Mouse (Mus musculus) embryonic facial prominence, embryonic 10.5 days (tissue): ENCODE data around the gene Naip6. TPM values are rescaled to one million over a fixed set of nuclear protein-coding genes. Genes with fewer than 3 reads are reported as not detected.
"Not testable (repeated sequence)": the region's sequence is repeated elsewhere in the genome, so short reads cannot be mapped to it uniquely, and the experiment has no call there.

Source experiments
- DNase-seq: peaks from one replicate; pipeline ENCODE4 v3.0.0-alpha.2; 2017; ENCODE audit warnings: low spot score
- H3K27ac ChIP-seq: fragments of 300-500 bp; sonication (generic); replicated peaks from 2 replicates; pipeline ENCODE4 v1.5.1; 2016; ENCODE audit warnings: mild to moderate bottlenecking
- H3K27me3 ChIP-seq: fragments of 300-500 bp; sonication (generic); replicated peaks from 2 replicates; pipeline ENCODE4 v1.6.1; 2016; ENCODE audit warnings: low read depth, mild to moderate bottlenecking; ENCODE audit not compliant: poor library complexity, severe bottlenecking
- H3K36me3 ChIP-seq: fragments of 300-500 bp; sonication (generic); replicated peaks from 2 replicates; pipeline ENCODE4 v1.6.1; 2016; ENCODE audit warnings: mild to moderate bottlenecking, moderate library complexity
- H3K4me1 ChIP-seq: fragments of 300-500 bp; sonication (generic); 2 replicates; pipeline ENCODE4 v1.6.1; 2016
- H3K4me3 ChIP-seq: fragments of 300-500 bp; sonication (generic); 2 replicates; pipeline ENCODE4 v1.5.1; 2016; ENCODE audit warnings: mild to moderate bottlenecking, moderate library complexity
- H3K9me3 ChIP-seq: fragments of 300-500 bp; sonication (generic); 2 replicates; pipeline ENCODE4 v1.6.1; 2016; ENCODE audit warnings: mild to moderate bottlenecking
- WGBS: fragments of 180-500 bp; shearing (Covaris S2); methylation state at CpG from one replicate; pipeline ENCODE4 v1.1.7; 2016; 5-methylcytosine and 5-hydroxymethylcytosine counted together
- polyA plus RNA-seq: library from polyadenylated mRNA; unstranded; fragments of >200 nt; fragmentation: Nextera tagmentation; extraction: Ambion mirVana; gene quantifications from 2 replicates; pipeline ENCODE4 v1.2.1, GENCODE M21; 2016

The Naip6 gene
- polyA plus RNA-seq: 0.04 and 0.05 TPM in 2 replicates

DNA sequence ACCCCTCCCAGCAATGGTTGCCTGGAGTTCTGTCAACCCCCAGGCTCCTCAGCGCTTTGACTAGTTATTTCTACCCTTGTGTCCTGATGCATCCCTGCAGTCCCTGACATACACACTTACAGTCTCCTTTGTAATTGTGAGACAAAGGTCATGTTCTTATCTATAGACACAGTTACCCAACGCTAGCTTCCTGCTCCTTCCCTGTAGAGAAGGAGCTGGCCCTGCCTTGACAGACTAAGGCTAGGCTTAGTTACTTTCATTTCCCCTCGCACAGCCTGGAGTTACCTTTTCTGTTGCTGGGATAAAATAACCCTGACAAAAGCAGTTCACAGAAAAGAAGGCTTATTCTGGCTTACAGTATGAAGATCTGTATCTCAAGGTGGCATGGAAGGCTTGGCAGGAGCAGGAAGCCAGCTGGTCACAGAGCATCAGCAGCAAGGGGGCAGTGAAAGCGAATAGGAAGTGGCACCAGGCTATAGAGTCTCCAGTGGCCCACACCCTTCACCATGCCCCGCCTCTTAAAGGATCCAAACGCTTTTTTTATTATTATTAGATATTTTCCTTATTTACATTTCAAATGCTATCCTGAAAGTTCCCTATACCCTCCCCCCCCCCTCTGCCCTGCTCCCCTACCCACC, at the start of gene Naip6:
Naip6 (minus strand) TSS at position 419 of the 638 bp plus-strand sequence.
- not testable (repeated sequence) for H3K4me1 ChIP-seq, H3K4me3 ChIP-seq, H3K9me3 ChIP-seq, H3K27me3 ChIP-seq, DNase-seq, H3K36me3 ChIP-seq, H3K27ac ChIP-seq
- WGBS: 76% methylated on average over 6 of the region's 6 CpGs

DNA sequence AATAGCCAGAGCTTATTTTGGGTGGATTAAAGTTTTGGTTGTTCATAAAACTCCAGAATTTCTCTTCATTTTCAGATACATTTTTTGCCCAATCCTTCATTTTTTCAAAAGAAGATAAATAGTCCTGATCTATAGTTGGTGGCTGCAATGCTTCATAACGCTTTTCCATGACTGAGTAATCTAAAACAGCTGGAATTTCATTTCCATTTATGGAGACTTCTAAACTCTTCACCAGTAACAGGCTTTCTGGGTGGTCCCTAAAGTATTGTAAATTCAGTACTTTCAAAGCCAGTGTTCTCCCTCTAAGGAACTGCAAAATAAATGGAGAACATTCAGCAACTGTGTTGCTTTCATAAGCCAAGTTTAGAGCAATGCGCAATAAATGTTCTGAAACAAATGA, 34.8 kb upstream of the Naip6 start:
- not testable (repeated sequence) for H3K27me3 ChIP-seq, H3K36me3 ChIP-seq, DNase-seq, H3K9me3 ChIP-seq, H3K4me1 ChIP-seq, H3K4me3 ChIP-seq, H3K27ac ChIP-seq
- WGBS: 79% methylated on average over 2 of the region's 2 CpGs

DNA sequence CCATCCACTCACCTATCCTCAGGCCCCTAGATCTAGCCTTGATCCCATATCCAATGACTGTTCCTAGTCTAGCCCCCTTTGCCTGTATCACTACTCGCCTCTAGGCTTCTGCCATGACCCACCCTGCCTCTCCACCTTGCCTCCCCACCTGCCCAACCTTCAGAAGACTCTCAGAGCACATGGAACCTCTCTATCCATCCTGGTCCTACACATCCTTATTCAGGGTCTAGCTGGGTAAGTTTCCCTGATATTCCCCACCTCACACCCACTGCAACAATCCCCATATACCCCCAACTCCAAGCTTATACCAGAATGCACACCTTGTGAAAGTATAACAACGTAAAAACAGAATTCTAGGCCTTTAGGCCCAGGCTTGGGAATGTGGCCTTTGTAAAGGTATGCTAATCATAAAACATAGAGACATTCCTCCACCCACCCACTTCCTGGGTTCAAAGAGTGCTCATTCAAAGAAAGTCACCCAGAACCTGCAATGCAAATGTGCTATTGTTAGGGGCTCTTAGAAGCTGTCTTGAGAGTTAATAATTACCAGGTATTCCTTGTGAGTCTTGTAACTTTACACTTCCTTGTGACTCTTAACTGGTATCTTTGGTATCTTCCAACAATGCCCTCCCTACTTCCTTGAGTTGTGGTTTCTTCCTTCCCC, 32.2 kb upstream of the Naip6 start:
- not testable (repeated sequence) for H3K36me3 ChIP-seq, H3K27me3 ChIP-seq, H3K4me1 ChIP-seq, H3K4me3 ChIP-seq, H3K9me3 ChIP-seq, H3K27ac ChIP-seq, DNase-seq
- 45% methylated on average over 1 of the region's 2 CpGs for WGBS

DNA sequence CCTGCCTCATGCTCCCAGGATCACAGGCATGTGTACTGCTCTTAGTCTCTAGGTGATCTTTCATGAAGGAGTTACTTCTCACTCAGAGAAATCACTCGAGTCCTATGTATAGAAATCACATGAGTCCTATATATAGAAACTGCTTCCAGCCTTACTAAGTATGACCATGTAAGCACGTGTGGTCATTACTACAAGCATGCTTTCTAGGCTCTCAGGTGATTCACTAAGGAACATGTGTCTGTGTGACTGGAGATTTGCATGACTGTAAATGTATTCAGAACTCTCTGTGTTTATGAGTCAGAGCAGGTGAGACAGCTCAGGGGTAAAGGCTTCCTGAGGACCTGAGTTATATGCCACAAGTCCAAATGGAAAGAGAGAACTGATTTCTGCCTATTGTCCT, 24.3 kb upstream of the Naip6 start:
- WGBS: 82% methylated on average over 2 of the region's 2 CpGs
- no peak overlapping the region for H3K4me3 ChIP-seq
- H3K4me1 ChIP-seq: no peaks in the 10 kb centered on the region
- H3K9me3 ChIP-seq: no peaks in the 10 kb centered on the region
- DNase-seq: no peak
- no peaks in the 10 kb centered on the region for H3K27me3 ChIP-seq
- H3K36me3 ChIP-seq: no peaks in the 10 kb centered on the region
- no peak overlapping the region for H3K27ac ChIP-seq

DNA sequence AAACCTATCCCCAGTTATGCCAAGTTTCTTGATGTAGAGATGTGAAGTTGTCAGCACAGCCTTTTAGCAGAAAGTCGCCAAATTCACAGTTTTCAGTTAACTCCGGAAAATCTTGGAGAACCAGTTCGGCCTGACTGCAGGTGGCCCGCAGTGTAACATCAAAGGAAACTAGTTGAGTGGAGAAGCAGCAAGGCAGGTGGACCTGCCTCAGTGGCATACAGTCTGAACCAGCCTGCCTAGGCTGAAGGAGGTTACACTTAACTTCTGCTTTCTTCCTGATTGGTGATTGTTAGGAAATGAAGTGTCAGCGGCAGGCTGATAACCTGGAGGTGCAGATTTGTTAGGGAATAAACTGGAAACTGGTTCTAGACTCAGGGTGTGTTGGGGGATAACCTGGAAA, 14.3 kb upstream of the Naip6 start:
- not testable (repeated sequence) for H3K4me3 ChIP-seq, H3K4me1 ChIP-seq, H3K36me3 ChIP-seq, H3K9me3 ChIP-seq, H3K27me3 ChIP-seq, H3K27ac ChIP-seq
- WGBS: 41% methylated on average over 5 of the region's 5 CpGs
- DNase-seq: peak; percentile 10

DNA sequence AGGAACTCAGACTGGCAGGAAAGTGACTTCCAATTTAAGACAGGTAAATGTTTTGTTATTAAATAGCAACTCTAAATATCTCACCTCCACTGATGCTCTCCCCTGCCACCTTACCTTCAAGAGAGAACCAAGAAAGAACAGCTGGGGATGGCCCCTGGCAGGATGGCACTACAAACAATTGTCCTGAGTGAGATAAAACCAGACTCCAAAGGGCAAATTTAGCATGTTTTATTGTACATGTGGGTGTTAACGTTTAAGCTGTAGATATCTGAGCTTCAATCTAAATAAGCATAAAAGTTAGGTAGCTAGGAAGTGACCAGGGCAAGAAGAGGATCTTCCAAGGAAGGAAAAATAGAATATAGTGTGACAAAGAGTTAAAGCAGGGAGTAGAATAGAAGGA, 11.4 kb upstream of the Naip6 start:
- not testable (repeated sequence) for H3K9me3 ChIP-seq, H3K4me3 ChIP-seq, H3K27me3 ChIP-seq, H3K36me3 ChIP-seq, H3K4me1 ChIP-seq, DNase-seq, H3K27ac ChIP-seq
- WGBS: 23% methylated on average over 1 of the region's 1 CpGs

DNA sequence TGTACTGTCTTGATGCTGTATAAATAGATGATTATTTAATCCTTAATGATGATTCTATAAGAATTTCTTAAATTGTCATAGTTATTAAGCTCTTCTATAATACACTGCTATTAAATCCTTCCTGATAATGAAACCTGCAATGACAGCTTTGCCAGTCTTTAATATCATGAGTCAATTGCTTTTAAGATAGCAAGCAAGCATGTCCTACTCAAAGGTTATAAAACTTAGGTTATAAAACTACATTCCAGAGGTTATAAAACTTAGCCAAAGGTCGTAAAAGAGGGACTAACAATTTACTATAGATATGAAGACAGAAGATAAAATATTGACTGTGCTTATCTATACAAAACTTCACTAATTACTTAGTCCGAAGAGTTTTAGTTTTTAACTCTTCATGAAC, 10.6 kb upstream of the Naip6 start:
- not testable (repeated sequence) for H3K4me1 ChIP-seq, H3K27me3 ChIP-seq, DNase-seq, H3K27ac ChIP-seq, H3K4me3 ChIP-seq, H3K9me3 ChIP-seq, H3K36me3 ChIP-seq
- 78% methylated on average over 2 of the region's 2 CpGs for WGBS

DNA sequence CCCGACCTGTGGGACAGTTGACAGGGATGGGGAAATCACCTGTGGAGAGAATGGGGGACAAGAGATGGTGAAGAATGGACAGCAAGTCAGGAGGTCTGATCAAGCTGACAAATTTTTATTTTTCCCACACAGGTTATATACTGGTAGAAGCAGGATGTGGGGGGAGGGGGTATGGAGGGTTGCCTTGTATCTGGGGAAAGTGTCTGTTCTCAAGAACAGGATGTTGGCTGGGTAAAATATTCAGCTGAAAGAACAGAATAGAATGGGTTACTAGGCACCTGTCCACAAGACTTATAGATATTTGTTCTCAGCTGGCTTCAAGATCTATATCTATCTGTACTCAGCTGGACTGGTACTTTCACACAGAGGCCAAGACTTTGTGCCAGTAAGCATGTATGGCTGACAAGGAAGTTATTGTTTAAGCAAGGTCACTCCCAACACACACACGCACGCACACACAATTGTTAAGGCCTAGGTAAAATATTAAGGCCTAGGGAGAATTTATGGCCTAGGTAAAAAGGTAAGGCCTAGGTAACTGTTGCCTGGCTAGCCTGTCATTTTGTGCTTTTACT, 4.9 kb upstream of the Naip6 start:
- 85% methylated on average over 3 of the region's 3 CpGs for WGBS
- not testable (repeated sequence) for H3K36me3 ChIP-seq, H3K27ac ChIP-seq, H3K4me1 ChIP-seq, H3K4me3 ChIP-seq, DNase-seq, H3K9me3 ChIP-seq, H3K27me3 ChIP-seq

DNA sequence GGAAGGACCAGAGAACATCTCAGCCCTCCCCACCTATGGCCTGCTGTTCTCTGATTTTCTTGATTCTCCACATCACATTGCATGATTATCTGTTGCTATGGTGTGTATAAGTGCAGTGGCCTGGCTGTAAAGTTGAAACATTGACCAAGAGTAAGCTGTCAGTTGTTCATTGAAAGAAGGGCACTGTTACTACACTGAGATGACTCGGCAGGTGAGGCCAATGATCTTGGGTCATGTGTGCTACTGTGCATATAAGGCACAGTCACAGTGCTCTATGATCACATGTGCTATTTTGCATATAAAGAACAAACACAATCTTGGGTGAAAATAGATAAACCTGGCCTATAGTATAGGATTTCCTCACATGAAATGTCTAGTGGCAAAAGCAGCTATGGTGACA, 32.9 kb downstream of the Naip6 start:
- H3K9me3 ChIP-seq: no peaks in the 10 kb centered on the region
- H3K4me1 ChIP-seq: no peaks in the 10 kb centered on the region
- H3K4me3 ChIP-seq: no peak overlapping the region
- no peaks in the 10 kb centered on the region for H3K27me3 ChIP-seq
- no peaks in the 10 kb centered on the region for H3K36me3 ChIP-seq
- H3K27ac ChIP-seq: no peak overlapping the region
- no peak for DNase-seq
- 81% methylated on average over 1 of the region's 1 CpGs for WGBS

DNA sequence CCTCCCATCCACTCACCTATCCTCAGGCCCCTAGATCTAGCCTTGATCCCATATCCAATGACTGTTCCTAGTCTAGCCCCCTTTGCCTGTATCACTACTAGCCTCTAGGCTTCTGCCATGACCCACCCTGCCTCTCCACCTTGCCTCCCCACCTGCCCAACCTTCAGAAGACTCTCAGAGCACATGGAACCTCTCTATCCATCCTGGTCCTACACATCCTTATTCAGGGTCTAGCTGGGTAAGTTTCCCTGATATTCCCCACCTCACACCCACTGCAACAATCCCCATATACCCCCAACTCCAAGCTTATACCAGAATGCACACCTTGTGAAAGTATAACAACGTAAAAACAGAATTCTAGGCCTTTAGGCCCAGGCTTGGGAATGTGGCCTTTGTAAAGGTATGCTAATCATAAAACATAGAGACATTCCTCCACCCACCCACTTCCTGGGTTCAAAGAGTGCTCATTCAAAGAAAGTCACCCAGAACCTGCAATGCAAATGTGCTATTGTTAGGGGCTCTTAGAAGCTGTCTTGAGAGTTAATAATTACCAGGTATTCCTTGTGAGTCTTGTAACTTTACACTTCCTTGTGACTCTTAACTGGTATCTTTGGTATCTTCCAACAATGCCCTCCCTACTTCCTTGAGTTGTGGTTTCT, 45.9 kb downstream of the Naip6 start:
- not testable (repeated sequence) for DNase-seq, H3K27me3 ChIP-seq, H3K9me3 ChIP-seq, H3K36me3 ChIP-seq, H3K27ac ChIP-seq, H3K4me1 ChIP-seq, H3K4me3 ChIP-seq
- no CpG with 5 or more reads among the region's 1 CpGs for WGBS

DNA sequence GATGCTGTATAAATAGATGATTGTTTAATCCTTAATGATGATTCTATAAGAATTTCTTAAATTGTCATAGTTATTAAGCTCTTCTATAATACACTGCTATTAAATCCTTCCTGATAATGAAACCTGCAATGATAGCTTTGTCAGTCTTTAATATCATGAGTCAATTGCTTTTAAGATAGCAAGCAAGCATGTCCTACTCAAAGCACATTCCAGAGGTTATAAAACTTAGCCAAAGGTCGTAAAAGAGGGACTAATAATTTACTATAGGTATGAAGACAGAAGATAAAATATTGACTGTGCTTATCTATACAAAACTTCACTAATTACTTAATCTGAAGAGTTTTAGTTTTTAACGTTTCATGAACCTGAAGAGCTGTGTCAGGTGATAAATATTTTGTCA, 60.5 kb downstream of the Naip6 start:
- not testable (repeated sequence) for H3K4me3 ChIP-seq, H3K27ac ChIP-seq, H3K9me3 ChIP-seq, H3K27me3 ChIP-seq, H3K36me3 ChIP-seq, DNase-seq, H3K4me1 ChIP-seq
- WGBS: 73% methylated on average over 2 of the region's 2 CpGs

DNA sequence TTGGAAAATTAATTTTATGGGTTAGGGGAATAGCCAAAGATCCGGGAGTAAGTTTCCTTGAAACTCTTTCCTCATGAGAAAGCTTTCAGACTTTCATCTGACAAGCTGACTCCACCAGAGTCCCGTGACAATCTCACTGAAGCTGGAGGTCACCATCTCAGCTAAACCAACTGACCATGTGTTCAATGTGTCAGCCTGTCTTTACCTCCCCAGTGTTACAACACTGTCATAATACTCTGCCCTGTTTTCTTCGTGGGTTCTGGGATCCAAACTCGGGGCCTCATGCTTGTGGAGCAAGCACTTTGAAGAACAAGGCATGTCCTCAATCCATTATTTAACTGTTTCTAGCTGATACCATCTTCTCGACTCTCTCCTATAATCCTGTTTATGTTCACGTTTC, 61.5 kb downstream of the Naip6 start:
- not testable (repeated sequence) for H3K27ac ChIP-seq, H3K4me3 ChIP-seq, H3K36me3 ChIP-seq, H3K27me3 ChIP-seq, DNase-seq, H3K4me1 ChIP-seq, H3K9me3 ChIP-seq
- WGBS: 93% methylated on average over 6 of the region's 6 CpGs

DNA sequence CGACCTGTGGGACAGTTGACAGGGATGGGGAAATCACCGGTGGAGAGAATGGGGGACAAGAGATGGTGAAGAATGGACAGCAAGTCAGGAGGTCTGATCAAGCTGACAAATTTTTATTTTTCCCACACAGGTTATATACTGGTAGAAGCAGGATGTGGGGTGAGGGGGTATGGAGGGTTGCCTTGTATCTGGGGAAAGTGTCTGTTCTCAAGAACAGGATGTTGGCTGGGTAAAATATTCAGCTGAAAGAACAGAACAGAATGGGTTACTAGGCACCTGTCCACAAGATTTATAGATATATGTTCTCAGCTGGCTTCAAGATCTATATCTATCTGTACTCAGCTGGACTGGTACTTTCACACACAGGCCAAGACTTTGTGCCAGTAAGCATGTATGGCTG, 65.6 kb downstream of the Naip6 start:
- not testable (repeated sequence) for H3K27me3 ChIP-seq, H3K27ac ChIP-seq, H3K36me3 ChIP-seq, H3K4me1 ChIP-seq, DNase-seq, H3K9me3 ChIP-seq, H3K4me3 ChIP-seq
- 92% methylated on average over 2 of the region's 2 CpGs for WGBS
